Mouse (Mus musculus): ENCODE data around the gene Zfp988.
"Not testable (repeated sequence)": the region's sequence is repeated elsewhere in the genome, so short reads cannot be mapped to it uniquely, and the experiment has no call there.

The Zfp988 gene

GRCm38 (mm10) chr4:147305436-147305835 is at the start of gene Zfp988:
Gene Zfp988, plus strand, starts transcription at chr4:147305674.
- not testable (repeated sequence) for DNase-seq

GRCm38 (mm10) chr4:147262708-147263107 is 42.8 kb upstream of the Zfp988 start:
- DNase-seq: not testable (repeated sequence)

DNA sequence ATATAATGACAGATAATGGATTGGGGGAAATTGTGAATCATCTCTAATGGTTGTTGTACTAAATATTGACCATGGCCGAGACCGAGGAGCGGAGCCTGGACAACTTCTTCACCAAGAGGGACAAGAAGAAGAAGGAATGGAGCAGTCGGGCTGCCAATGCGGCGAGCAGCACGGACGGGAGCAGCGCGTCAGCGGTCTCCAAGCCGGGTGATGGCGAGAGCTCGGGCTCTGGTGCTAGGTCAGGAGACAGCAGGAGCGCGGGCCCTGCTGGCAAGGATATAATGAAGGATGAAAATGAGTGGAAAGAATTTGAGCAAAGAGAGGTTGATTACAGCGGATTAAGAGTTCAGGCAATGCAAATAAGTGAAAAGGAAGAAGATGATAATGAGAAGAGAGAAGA is 38.2 kb upstream of the Zfp988 start:
- DNase-seq: not testable (repeated sequence)

GRCm38 (mm10) chr4:147268735-147269134 is 36.7 kb upstream of the Zfp988 start:
- not testable (repeated sequence) for DNase-seq

DNA sequence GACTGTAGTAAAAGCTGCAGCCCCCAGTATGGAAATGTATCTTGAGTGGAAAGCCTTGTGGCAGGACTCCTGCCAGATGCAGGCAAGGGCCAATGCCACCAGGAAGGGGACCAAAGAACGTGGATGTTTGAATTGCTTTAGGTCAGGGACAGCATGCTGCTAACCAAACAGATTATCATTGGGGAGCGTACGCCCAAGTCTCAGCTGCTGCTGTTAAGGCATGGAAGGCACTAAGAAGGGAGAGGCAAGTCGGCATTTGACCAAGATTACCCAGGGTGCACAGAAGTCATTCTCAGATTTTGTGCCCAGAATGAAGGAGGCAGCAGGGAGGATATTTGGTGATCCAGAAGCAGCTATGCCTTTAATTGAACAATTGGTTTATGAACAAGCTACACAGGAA is 35.4 kb upstream of the Zfp988 start:
- DNase-seq: not testable (repeated sequence)

DNA sequence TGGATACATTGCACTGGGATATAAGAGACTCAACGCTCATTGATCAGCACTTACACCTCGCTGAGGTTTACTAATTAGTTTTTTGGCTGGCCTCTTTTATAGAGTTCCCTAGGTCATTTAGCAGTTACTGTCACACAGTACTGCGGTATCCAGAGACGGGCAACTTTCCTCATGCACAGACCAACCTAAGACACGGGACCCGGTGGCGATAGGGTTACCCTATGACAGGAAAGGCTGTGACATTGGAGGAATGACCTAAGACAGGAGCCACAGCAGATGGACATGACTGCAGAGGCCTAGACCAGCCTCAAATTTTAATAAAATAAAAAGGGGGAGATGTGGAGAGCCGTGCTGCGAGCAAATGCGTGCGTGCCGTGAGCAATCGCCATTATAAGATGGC is 33.9 kb upstream of the Zfp988 start:
- not testable (repeated sequence) for DNase-seq

DNA sequence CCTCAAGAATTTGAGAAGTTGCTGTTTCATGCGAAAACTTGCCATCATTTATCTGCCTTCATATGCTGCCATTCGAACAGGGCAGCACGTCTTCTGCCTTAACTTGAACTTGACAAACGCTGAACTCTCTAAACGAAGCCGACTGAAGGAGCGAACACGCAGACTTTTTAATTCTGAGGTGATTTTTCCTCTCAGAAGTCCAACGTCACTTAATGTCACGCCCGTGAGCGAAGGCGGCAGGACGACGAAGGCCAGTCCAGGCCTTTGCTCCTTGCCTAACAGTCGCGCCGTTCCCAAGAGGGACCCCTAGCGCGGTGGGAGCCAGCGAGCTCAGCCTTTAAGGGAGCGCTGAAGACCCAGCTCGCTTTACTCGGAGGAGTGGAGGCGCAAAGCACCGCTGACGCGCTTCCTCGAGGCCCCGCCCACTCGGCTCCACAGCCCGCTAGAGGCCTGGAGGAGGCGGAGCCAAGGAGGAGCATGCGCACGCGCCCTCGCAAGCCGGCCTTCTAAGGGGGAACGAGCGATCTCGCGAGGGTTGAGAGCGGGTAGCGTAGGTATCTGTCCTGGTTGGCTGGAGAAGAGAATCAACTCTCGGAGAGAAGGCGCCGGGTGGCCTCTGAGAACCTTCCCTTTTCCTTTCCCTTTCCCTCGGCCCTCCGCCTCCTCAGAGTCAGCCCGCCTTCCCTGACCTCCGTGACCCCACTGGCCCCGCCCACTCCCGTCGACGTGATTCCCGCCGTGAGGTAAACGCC is 30.3 kb upstream of the Zfp988 start:
- not testable (repeated sequence) for DNase-seq

DNA sequence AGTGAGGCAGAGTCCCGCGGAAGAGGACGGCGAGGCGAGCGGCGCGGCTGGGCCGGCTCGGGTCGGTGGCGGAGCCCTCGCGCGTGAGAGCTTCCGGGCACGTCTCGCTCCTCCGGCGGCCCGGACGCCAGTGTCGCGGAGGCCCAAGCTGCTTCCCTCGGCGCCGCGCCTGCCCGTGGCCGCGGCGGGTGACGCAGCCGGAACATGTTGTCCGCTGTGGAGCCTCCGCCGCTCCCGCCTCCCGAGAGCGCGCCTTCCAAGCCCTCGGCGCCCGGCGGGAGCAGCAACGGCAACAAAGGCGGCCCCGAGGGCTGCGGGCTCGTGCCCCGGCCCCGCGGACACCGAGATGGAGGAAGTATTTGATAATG is 29.7 kb upstream of the Zfp988 start:
- DNase-seq: not testable (repeated sequence)

GRCm38 (mm10) chr4:147280406-147280805 is 25.1 kb upstream of the Zfp988 start:
- DNase-seq: not testable (repeated sequence)

GRCm38 (mm10) chr4:147298585-147298984 is 6.9 kb upstream of the Zfp988 start:
- DNase-seq: not testable (repeated sequence)

DNA sequence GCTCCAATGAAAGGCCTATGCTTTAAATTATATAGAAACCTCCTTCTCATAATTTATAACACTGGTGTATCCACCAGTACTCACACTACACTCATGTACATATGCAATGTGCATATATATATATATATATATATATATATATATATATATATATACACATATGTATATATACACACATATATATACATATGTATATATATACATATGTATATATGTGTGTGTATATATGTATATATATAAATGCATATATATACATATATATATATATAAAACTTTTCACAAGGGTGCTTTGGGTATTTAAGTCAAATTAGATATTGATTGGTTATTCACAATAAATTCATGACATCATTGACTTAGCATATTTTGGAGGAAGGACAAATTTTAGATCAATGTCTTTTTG is 3.1 kb upstream of the Zfp988 start:
- DNase-seq: not testable (repeated sequence)

DNA sequence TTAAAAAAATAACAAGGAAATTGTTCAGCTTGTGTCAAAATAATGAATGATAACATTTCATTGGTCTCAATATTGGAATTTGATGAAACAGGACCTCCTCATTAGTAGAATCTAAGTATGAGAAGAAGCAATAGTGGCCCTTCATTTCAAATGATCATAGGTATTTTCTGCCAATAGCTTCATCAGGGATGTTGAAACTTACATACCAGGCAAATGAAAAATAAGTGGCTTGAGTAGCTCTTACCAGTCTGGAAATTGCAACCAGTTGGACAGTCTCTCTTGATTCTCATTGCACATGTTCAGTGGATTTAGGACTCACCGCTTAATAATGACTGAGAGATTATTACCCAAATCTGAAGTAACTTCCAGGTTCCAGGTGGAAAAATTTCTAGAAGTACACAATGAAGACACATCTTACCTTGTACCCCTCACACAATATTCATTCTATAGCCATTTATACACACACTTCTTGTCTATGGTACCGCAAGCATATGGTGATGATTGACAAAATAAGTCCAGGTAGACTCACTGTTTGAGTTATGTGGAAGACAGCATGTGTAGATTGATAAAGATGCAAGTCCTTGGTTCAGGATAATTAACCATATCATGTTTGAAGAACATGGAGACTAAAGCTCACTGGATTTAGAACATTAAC is 29.7 kb downstream of the Zfp988 start:
- DNase-seq: not testable (repeated sequence)

- DNase-seq: not testable (repeated sequence)
Measured at GRCm38 (mm10) chr4:147335691-147336367, 30.4 kb downstream of the Zfp988 start.

- DNase-seq: not testable (repeated sequence)
Measured at GRCm38 (mm10) chr4:147336368-147337195, 31.1 kb downstream of the Zfp988 start.

- DNase-seq: not testable (repeated sequence)
Measured at GRCm38 (mm10) chr4:147337520-147337919, 32.0 kb downstream of the Zfp988 start.

- no peak for DNase-seq
Measured at GRCm38 (mm10) chr4:147338032-147338610, 32.6 kb downstream of the Zfp988 start.

DNA sequence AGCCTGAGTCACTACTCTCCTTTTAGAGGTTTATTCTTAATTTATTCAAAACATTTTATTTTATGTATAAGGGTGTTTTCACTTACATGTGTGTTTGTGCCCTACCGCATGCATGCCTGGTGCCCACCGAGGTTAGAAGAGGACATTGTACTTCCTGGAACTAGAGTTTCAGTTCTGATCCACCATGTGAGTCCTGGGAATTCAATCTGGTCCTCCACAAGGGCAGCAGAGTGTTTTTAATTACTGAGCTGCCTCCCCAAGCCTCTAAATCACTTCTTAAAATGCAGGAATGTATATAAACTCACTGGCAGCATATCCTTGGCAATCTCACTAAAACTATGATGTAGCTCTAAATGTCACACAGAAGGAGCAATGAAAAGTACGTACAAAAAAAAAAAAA is 33.2 kb downstream of the Zfp988 start:
- not testable (repeated sequence) for DNase-seq

- DNase-seq: not testable (repeated sequence)
Measured at GRCm38 (mm10) chr4:147339601-147340219, 34.2 kb downstream of the Zfp988 start.

DNA sequence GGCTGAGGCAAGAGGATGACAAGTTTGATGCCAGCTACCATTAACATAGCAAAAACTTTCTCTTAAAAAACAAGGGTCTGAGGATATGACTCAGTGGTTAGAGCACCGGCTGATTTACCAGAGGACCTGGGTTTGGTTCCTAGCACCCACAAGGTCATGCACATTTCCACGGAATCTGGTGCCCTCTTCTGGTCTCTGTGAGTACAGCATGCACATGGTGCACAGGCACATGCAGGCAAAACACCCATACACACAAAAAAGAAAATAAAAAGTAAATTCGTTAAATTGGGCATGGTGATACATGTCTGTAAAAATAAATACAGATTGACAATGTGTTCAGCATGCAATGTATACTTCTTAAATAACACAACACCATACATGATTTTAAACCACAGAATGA is 34.8 kb downstream of the Zfp988 start:
- not testable (repeated sequence) for DNase-seq

DNA sequence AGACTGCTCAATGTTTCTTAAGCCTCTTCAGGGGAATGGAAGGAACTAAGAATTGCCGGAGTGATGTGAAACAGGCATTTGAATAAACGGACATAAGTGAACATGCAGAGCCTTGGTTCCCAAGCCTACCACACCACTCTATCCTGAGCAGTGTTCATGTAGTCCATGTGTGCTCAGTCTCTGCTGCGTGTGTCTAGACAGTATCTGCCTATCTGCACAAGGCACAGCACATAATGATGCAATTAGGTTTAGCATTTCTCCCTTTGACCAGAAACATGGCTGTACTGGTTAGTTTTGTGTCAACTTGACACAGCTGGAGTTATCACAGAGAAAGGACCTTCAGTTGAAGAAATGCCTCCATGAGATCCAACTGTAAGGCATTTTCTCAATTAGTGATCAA is 35.4 kb downstream of the Zfp988 start:
- DNase-seq: not testable (repeated sequence)

GRCm38 (mm10) chr4:147343042-147343908 is 37.8 kb downstream of the Zfp988 start:
- DNase-seq: not testable (repeated sequence)
